Mouse (Mus musculus) retina, embryonic 14.5 days (tissue): ENCODE results near the gene Arhgdig.
A peak's percentile ranks its signal among the peaks of the same experiment; 100 is the strongest.
"Not testable (repeated sequence)": the region's sequence is repeated elsewhere in the genome, so short reads cannot be mapped to it uniquely, and the experiment has no call there.

Experiments
- DNase-seq: peaks from one replicate; pipeline ENCODE4 v3.0.0-alpha.2; 2015; ENCODE audit warnings: low spot score

Gene Arhgdig

GRCm38 (mm10) chr17:26204766-26205165, 2.8 kb downstream of the Arhgdig start:
- peak; percentile 36 for DNase-seq

GRCm38 (mm10) chr17:26203321-26203811, 4.2 kb downstream of the Arhgdig start:
- DNase-seq: no peak

GRCm38 (mm10) chr17:26202737-26203136, 4.8 kb downstream of the Arhgdig start, which contains the start of gene Rgs11:
Rgs11 (plus strand) TSS chr17:26202951.
- no peak for DNase-seq

GRCm38 (mm10) chr17:26201998-26202397, 5.6 kb downstream of the Arhgdig start:
- DNase-seq: no peak

DNA sequence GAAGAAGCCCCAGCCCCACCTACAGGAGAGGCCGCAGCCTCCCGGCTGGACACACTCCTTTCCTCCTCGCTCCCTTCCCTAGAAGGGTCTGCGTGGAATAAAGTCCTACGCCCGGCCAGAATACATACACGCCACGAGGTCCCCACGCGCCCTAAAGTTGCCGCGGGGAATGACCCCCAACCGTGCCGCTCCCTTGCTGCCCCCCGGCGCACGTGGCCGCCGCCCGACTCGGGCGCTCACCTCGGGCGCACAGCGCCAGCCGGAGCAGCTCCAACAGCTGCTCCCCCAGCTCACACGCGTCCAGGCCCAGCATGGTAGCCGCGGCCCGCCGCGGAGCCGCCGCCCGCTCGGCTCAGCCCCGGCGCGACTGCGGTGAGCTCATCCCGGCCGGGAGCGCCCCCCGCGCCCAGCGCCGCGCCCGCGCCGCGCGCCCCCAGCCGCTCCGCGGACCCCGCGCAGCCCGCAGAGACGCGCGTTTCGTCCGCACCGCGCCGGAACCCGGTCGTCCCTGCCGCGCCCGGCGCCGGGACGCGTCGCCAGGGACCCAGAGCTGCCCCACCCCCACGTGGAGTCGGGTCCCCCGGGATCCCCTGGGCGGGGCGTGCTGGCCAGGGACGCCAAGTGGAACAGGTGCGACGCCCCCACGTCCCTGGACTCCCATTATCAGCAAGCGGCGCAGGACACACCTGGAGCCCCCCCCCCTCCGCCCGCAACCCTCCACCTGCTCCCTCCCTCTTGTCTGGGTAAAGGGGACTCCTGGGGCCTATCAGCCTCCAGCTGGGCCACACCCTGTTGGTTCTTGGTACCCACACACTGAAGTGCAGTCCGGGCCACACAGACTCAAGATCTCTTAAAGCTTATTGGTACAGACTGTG, 6.5 kb downstream of the Arhgdig start:
- peak; percentile 60 for DNase-seq

- DNase-seq: no peak
Observed at GRCm38 (mm10) chr17:26198892-26199291, 8.7 kb downstream of the Arhgdig start, which contains the start of gene Pdia2. Pdia2 (minus strand) TSS chr17:26199087.

GRCm38 (mm10) chr17:26192481-26193190, 14.9 kb downstream of the Arhgdig start:
- DNase-seq: no peak

- DNase-seq: not testable (repeated sequence)
Observed at GRCm38 (mm10) chr17:26191486-26191885, 16.1 kb downstream of the Arhgdig start.

DNA sequence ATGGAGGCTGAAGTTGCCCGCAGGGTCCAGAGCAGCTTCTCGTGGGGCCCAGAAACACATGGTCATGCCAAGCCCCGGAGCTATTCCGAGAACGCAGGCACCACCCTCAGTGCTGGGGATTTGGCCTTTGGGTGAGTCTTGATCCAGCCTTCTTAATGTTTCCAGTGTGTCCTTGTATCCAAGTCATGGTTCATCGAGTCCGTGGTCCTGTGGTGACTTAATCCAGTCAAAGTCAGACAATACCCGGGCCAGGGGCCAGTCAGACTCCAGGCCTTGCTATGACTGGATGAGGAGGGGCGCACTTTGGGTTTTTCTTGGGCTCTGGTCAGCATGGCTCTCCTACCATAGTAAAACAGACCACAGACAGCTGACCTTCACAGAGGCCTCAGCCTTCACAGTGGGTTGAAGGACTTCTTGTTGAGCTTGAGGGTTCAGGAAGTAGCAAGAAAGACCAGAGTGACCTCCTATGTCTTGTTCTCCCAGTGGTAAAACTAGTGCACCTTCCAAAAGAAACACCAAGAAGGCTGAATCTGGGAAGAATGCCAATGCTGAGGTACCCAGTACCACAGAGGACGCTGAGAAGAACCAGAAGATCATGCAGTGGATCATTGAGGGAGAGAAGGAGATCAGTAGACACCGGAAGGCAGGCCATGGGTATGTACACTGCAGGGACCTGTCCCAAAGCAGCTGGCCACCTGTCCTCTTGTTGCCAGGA, 19.3 kb downstream of the Arhgdig start:
- no peak for DNase-seq

- no peak for DNase-seq
Observed at GRCm38 (mm10) chr17:26187592-26187991, 20.0 kb downstream of the Arhgdig start.

GRCm38 (mm10) chr17:26181179-26181578, 26.4 kb downstream of the Arhgdig start:
- no peak for DNase-seq

DNA sequence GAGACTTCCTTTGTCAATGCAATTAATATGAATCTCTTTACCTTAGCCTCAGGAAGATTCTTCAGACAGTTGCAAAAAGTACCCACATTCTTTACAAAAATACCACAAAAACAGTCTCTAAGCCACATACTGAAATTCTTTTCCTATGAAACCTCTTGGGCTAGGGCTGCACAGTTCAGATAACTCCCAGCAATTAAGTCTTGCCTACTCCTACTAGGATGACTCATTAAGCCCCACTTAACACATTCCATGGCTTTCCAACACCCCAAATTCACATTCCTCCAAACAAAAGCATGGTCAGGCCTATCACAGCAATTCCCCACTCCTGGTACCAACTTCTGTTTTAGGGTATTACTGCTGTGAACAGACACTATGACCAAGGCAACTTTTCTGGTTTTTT, 29.0 kb downstream of the Arhgdig start:
- DNase-seq: no peak

- DNase-seq: peak; percentile 17
Observed at GRCm38 (mm10) chr17:26175248-26175647, 32.3 kb downstream of the Arhgdig start.

GRCm38 (mm10) chr17:26168039-26168438, 39.5 kb downstream of the Arhgdig start:
- no peak for DNase-seq

- no peak for DNase-seq
Observed at GRCm38 (mm10) chr17:26162736-26163135, 44.9 kb downstream of the Arhgdig start.

DNA sequence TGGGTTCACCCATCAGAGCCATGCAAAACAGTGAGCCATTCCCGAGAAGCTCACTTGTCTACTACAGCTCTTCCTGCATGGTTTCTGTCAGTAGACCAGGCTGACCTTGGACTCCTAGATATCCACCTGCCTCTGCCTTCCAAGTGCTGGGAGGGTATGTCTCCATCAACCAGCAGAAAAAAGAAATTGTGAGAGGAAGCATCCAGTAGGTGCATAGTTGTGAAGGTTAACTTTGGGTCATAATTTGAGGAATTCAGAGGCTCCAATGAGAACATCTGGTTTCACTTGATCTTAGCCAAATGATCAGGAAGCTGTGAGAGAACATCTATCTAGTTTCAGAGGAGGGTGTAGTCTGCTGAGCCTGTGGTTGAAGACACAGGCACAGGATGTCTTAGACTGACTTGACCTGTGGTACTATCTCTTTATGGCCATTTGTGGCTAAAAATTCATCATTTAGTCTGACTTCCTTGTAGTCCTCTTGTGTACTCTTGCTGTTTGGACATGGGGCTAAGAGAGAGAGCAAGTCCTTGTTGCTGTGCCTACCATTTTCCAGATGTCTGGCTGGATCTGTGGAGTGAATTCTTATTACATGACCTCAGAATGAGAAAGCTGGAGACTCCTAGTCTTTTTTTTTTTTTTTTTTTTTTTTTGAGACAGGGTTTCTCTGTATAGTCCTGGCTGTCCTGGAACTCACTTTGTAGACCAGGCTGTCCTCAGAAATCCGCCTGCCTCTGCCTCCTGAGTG, 55.5 kb downstream of the Arhgdig start:
- DNase-seq: no peak
